Mouse (Mus musculus): ENCODE measurements around the gene Sqstm1.
"Not testable (repeated sequence)": the region's sequence is repeated elsewhere in the genome, so short reads cannot be mapped to it uniquely, and the experiment has no call there.

DNA sequence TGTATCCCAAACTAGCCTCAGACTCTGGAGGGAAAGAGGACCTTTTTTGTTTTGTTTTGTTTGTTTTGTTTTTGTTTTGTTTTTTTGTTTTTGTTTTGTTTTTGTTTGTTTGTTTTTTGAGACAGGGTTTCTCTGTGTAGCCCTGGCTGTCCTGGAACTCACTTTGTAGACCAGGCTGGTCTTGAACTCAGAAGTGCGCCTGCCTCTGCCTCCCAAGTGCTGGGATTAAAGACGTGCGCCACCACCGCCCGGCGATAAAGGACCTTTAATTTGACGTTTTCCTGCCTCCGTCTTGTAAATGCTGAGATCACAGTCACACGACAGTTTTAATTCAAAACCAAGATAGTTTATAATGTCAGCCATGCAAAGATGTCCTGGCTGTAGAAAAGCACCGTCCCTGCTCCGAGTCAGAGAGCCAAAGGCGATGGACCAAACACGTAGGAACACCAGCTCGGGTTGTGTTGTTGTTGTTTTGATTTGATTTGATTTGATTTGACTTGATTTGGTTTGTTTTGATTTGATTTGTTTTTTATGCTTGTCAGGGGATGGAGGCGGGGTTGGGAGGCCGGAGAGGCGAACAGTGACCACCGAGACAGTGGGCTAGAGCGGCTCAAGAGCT lies 36.4 kb downstream of the Sqstm1 start, which contains the start of gene Mrnip:
- TF ChIP-seq POLR2A (IDR thresholded peaks at IDR 0.05; ENCODE audit: insufficient read depth, low read depth, low read length); CTCF (IDR thresholded peaks at IDR 0.05); EP300 (IDR thresholded peaks at IDR 0.05; ENCODE audit: insufficient read depth, low read depth, low read length): not testable (repeated sequence)
